Mouse (Mus musculus) MEL (cell line): ENCODE measurements at regions not wholly inside any gene's neighbourhood (a gene's known extent, or its start where the extent isn't known, plus 50 kb on each side); places are given as distances from the start of the nearest gene placed in this dataset.

Experiments
- DNase-seq: peaks from one replicate; pipeline ENCODE4 v3.0.0; 2011; ENCODE audit warnings: low read depth, low spot score
- H3K27ac ChIP-seq: 2 replicates; pipeline ENCODE4 v1.5.1; 2012; ENCODE audit warnings: low read depth, mild to moderate bottlenecking, control low read depth, low read length, moderate library complexity; ENCODE audit not compliant: control insufficient read depth
- H3K27me3 ChIP-seq, 2 experiments: fragments of 150-350 bp in 1 of 2; sonication (generic) in 1 of 2; 2 replicates each; pipeline ENCODE4 v1.6.1; 2012; ENCODE audit warnings: low read length in 2 of 2, mild to moderate bottlenecking in 2 of 2, improper control_type of control experiment in 1 of 2, moderate library complexity in 1 of 2; ENCODE audit not compliant: insufficient read depth in 2 of 2, control insufficient read depth in 1 of 2
- H3K36me3 ChIP-seq, 2 experiments: 2 replicates each; pipeline ENCODE4 v1.6.1; 2012 to 2014; ENCODE audit warnings: low read length in 2 of 2, improper control_type of control experiment in 1 of 2, inconsistent platforms in 1 of 2, mild to moderate bottlenecking in 1 of 2; ENCODE audit not compliant: insufficient read depth in 2 of 2, control insufficient read depth in 1 of 2
- H3K4me1 ChIP-seq, 2 experiments: fragments of 150-350 bp in 1 of 2; sonication (generic) in 1 of 2; 2 replicates each; pipeline ENCODE4 v1.6.1; 2012; ENCODE audit warnings: low read length in 2 of 2, improper control_type of control experiment in 1 of 2, mild to moderate bottlenecking in 1 of 2; ENCODE audit not compliant: insufficient read depth in 2 of 2, control insufficient read depth in 1 of 2
- H3K4me3 ChIP-seq, 2 experiments: fragments of 150-350 bp in 1 of 2; sonication (generic) in 1 of 2; 2 replicates each; pipeline ENCODE4 v1.5.1; 2012; ENCODE audit warnings: low read depth in 2 of 2, low read length in 2 of 2, mild to moderate bottlenecking in 2 of 2, moderate library complexity in 2 of 2, control low read depth in 1 of 2, improper control_type of control experiment in 1 of 2; ENCODE audit not compliant: control insufficient read depth in 1 of 2, insufficient read depth in 1 of 2
- H3K79me2 ChIP-seq: 2 replicates; pipeline ENCODE4 v1.6.1; 2012; ENCODE audit warnings: mild to moderate bottlenecking, low read length, moderate library complexity; ENCODE audit not compliant: control insufficient read depth, poor library complexity, insufficient read depth
- H3K9ac ChIP-seq: 2 replicates; pipeline ENCODE4 v1.6.1; 2012; ENCODE audit warnings: low read depth, mild to moderate bottlenecking, control low read depth, low read length, moderate library complexity; ENCODE audit not compliant: control insufficient read depth, poor library complexity, severe bottlenecking
- H3K9me3 ChIP-seq: fragments of 150-350 bp; sonication (generic); replicated peaks from 2 replicates; pipeline ENCODE4 v1.6.1; 2012; ENCODE audit warnings: mild to moderate bottlenecking, low read length, improper control_type of control experiment, moderate library complexity; ENCODE audit not compliant: insufficient read depth
- EP300 ChIP-seq, 2 experiments: IDR thresholded peaks; 2 replicates each; pipeline ENCODE4 v1.6.1; 2011; ENCODE audit warnings: improper control_type of control experiment in 2 of 2, low read length in 2 of 2, low read depth in 1 of 2, mild to moderate bottlenecking in 1 of 2
- ETS1 ChIP-seq: IDR thresholded peaks from 2 replicates; pipeline ENCODE4 v1.6.1; 2012; ENCODE audit warnings: low read depth, mild to moderate bottlenecking, inconsistent platforms, low read length, improper control_type of control experiment, moderate library complexity
- GATA1 ChIP-seq: IDR thresholded peaks from 2 replicates; pipeline ENCODE4 v1.6.1; 2011; ENCODE audit warnings: low read depth, low read length, improper control_type of control experiment
- HCFC1 ChIP-seq: IDR thresholded peaks from 2 replicates; pipeline ENCODE4 v1.6.1; 2012; ENCODE audit warnings: low read depth, mild to moderate bottlenecking, inconsistent platforms, low read length, improper control_type of control experiment, moderate library complexity
- JUND ChIP-seq: IDR thresholded peaks from 2 replicates; pipeline ENCODE4 v1.6.1; 2011; ENCODE audit warnings: low read depth, mild to moderate bottlenecking, improper control_type of control experiment, low read length
- KAT2A ChIP-seq: conservative IDR thresholded peaks from 2 replicates; pipeline ENCODE4 v1.6.1; 2012; ENCODE audit warnings: low read depth, low read length, improper control_type of control experiment, inconsistent platforms
- MAX ChIP-seq: IDR thresholded peaks from 2 replicates; pipeline ENCODE4 v1.6.1; 2011; ENCODE audit warnings: low read length, improper control_type of control experiment
- MEF2A ChIP-seq: IDR thresholded peaks from 2 replicates; pipeline ENCODE4 v1.6.1; 2014; ENCODE audit warnings: low read depth, mild to moderate bottlenecking, inconsistent platforms, low read length, improper control_type of control experiment; ENCODE audit not compliant: poor library complexity, insufficient replicate concordance, severe bottlenecking; ENCODE audit errors: extremely low read depth
- MXI1 ChIP-seq: IDR thresholded peaks from 2 replicates; pipeline ENCODE4 v1.6.1; 2011; ENCODE audit warnings: mild to moderate bottlenecking, low read depth, low read length, improper control_type of control experiment
- NELFE ChIP-seq: IDR thresholded peaks from 2 replicates; pipeline ENCODE4 v1.6.1; 2011; ENCODE audit warnings: low read depth, low read length, improper control_type of control experiment
- NRF1 ChIP-seq: IDR thresholded peaks from 2 replicates; pipeline ENCODE4 v1.6.1; 2014; ENCODE audit warnings: low read depth, mild to moderate bottlenecking, inconsistent platforms, low read length, improper control_type of control experiment, moderate library complexity; ENCODE audit not compliant: poor library complexity, insufficient read depth, severe bottlenecking
- POLR2A ChIP-seq, 2 experiments: IDR thresholded peaks; 2 replicates each; pipeline ENCODE4 v1.6.1; 2011 to 2012; ENCODE audit warnings: low read length in 2 of 2, mild to moderate bottlenecking in 2 of 2, control low read depth in 1 of 2, improper control_type of control experiment in 1 of 2, low read depth in 1 of 2, moderate library complexity in 1 of 2; ENCODE audit not compliant: control insufficient read depth in 1 of 2, insufficient read depth in 1 of 2, poor library complexity in 1 of 2
- POLR2AphosphoS5 ChIP-seq: IDR thresholded peaks from 2 replicates; pipeline ENCODE4 v1.6.1; 2012; ENCODE audit warnings: low read depth, borderline replicate concordance, mild to moderate bottlenecking, inconsistent platforms, low read length, moderate library complexity, mixed read lengths
- RCOR1 ChIP-seq: IDR thresholded peaks from 2 replicates; pipeline ENCODE4 v1.6.1; 2012; ENCODE audit warnings: low read depth, mild to moderate bottlenecking, inconsistent platforms, low read length, improper control_type of control experiment
- SMC3 ChIP-seq: IDR thresholded peaks from 2 replicates; pipeline ENCODE4 v1.6.1; 2011; ENCODE audit warnings: low read depth, low read length, improper control_type of control experiment
- TAL1 ChIP-seq: IDR thresholded peaks from 2 replicates; pipeline ENCODE4 v1.6.1; 2012; ENCODE audit warnings: mild to moderate bottlenecking, inconsistent platforms, low read length, moderate library complexity, mixed read lengths
- TBP ChIP-seq: IDR thresholded peaks from 2 replicates; pipeline ENCODE4 v1.8.0; 2011; ENCODE audit warnings: low read depth, low read length, improper control_type of control experiment
- UBTF ChIP-seq: IDR thresholded peaks from 2 replicates; pipeline ENCODE4 v1.6.1; 2012; ENCODE audit warnings: low read depth, mild to moderate bottlenecking, inconsistent platforms, low read length, improper control_type of control experiment, moderate library complexity, borderline replicate concordance; ENCODE audit not compliant: insufficient read depth
- USF1 ChIP-seq: IDR thresholded peaks from 2 replicates; pipeline ENCODE4 v1.6.1; 2014; ENCODE audit warnings: low read depth, mild to moderate bottlenecking, inconsistent platforms, low read length, improper control_type of control experiment, moderate library complexity
- USF2 ChIP-seq, 2 experiments: IDR thresholded peaks; 2 replicates each; pipeline ENCODE4 v1.6.1; 2011 to 2012; ENCODE audit warnings: improper control_type of control experiment in 2 of 2, low read length in 2 of 2, borderline replicate concordance in 1 of 2, inconsistent platforms in 1 of 2, low read depth in 1 of 2, mild to moderate bottlenecking in 1 of 2; ENCODE audit not compliant: insufficient read depth in 1 of 2
- ZC3H11A ChIP-seq: IDR thresholded peaks from 2 replicates; pipeline ENCODE4 v1.6.1; 2012; ENCODE audit warnings: low read depth, mild to moderate bottlenecking, inconsistent platforms, low read length, improper control_type of control experiment

- Histone ChIP-seq H3K9ac (no peak overlapping the region), H3K36me3 (no peaks in the 10 kb centered on the region), H3K4me3 (no peak overlapping the region), H3K27me3 (no peaks in the 10 kb centered on the region), H3K79me2 (no peaks in the 10 kb centered on the region), H3K27ac (no peak overlapping the region), H3K4me1 (no peaks in the 10 kb centered on the region), H3K9me3 (no peaks in the 10 kb centered on the region)
- no peak for DNase-seq
- TF ChIP-seq TAL1 (no peak), HCFC1 (no peak), POLR2AphosphoS5 (no peak), ZC3H11A (no peak), NRF1 (no peak), UBTF (no peak), MXI1 (no peak), POLR2A (IDR thresholded peaks at IDR 0.05; ENCODE audit: control insufficient read depth in 1 of 2, insufficient read depth in 1 of 2, low read depth in 1 of 2, low read length in 2 of 2, poor library complexity in 1 of 2) (no peak), MEF2A (no peak), MAX (no peak), GATA1 (no peak), EP300 (IDR thresholded peaks at IDR 0.05; ENCODE audit: low read depth in 1 of 2, low read length in 2 of 2) (no peak), SMC3 (no peak)
Measured at GRCm38 (mm10) chr15:67792822-67793221, 1292.1 kb upstream of the Lrrc6 start.

- H3K79me2 ChIP-seq: no peaks in the 10 kb centered on the region
- H3K27ac ChIP-seq: no peak overlapping the region
- H3K9me3 ChIP-seq: no peaks in the 10 kb centered on the region
- H3K4me3 ChIP-seq: no peak overlapping the region
- TF ChIP-seq RCOR1 (no peak), NELFE (no peak), USF1 (no peak), ZC3H11A (no peak), ETS1 (no peak), KAT2A (no peak), JUND (no peak), USF2 (IDR thresholded peaks at IDR 0.05; ENCODE audit: borderline replicate concordance in 1 of 2, insufficient read depth in 1 of 2, low read depth in 1 of 2, low read length in 2 of 2) (no peak), TBP (no peak)
- H3K36me3 ChIP-seq: peaks cover 0 to 5% of the 10 kb centered on the region in 2 experiments; a peak in 2 of 4 replicates
- H3K27me3 ChIP-seq: no peaks in the 10 kb centered on the region
- no peak overlapping the region for H3K9ac ChIP-seq
- DNase-seq: no peak
- H3K4me1 ChIP-seq: no peaks in the 10 kb centered on the region
Measured at GRCm38 (mm10) chr15:67788587-67788986, 1287.9 kb upstream of the Lrrc6 start.
